Mouse (Mus musculus): ENCODE measurements at regions not wholly inside any gene's neighbourhood (a gene's known extent, or its start where the extent isn't known, plus 50 kb on each side); places are given as distances from the start of the nearest gene placed in this dataset.

GRCm38 (mm10) chr3:136383282-136383681 is 57.4 kb upstream of the Bank1 start:
- Histone ChIP-seq H3K27me3 (ENCODE audit: control insufficient read depth, insufficient read depth, insufficient read length) (no peaks in the 10 kb centered on the region), H3ac (ENCODE audit: control insufficient read depth, insufficient read length) (no peak overlapping the region), H3K36me3 (ENCODE audit: control insufficient read depth, insufficient read depth) (no peaks in the 10 kb centered on the region), H3K4me3 (no peak overlapping the region), H3K79me2 (ENCODE audit: control insufficient read depth, insufficient read depth) (no peaks in the 10 kb centered on the region), H3K4me2 (ENCODE audit: low read depth) (no peak overlapping the region)
- TF ChIP-seq SRF (IDR thresholded peaks at IDR 0.05; ENCODE audit: control insufficient read depth, insufficient read length, low read depth) (no peak), USF1 (IDR thresholded peaks at IDR 0.05; ENCODE audit: low read depth) (no peak), MYOG (IDR thresholded peaks at IDR 0.05; ENCODE audit: control insufficient read depth in 1 of 3, insufficient read depth in 1 of 3, insufficient read length in 2 of 3, low read depth in 2 of 3) (no peak), TCF12 (IDR thresholded peaks at IDR 0.05; ENCODE audit: insufficient read depth, poor library complexity, severe bottlenecking) (no peak), E2F4 (IDR thresholded peaks at IDR 0.05; ENCODE audit: insufficient read depth) (no peak)

- Histone ChIP-seq H3ac (ENCODE audit: control insufficient read depth, insufficient read length) (no peak overlapping the region), H3K4me3 (no peak overlapping the region), H3K79me2 (ENCODE audit: control insufficient read depth, insufficient read depth) (no peaks in the 10 kb centered on the region), H3K36me3 (ENCODE audit: control insufficient read depth, insufficient read depth) (no peaks in the 10 kb centered on the region), H3K27me3 (ENCODE audit: control insufficient read depth, insufficient read depth, insufficient read length) (no peaks in the 10 kb centered on the region), H3K4me2 (ENCODE audit: low read depth) (no peak overlapping the region)
- TF ChIP-seq MYOG (IDR thresholded peaks at IDR 0.05; ENCODE audit: control insufficient read depth in 1 of 3, insufficient read depth in 1 of 3, insufficient read length in 2 of 3, low read depth in 2 of 3) (no peak), MYOD1 (IDR thresholded peaks at IDR 0.05; ENCODE audit: control insufficient read depth in 1 of 3, insufficient read length in 2 of 3, low read depth in 2 of 3) (no peak), SRF (IDR thresholded peaks at IDR 0.05; ENCODE audit: control insufficient read depth, insufficient read length, low read depth) (no peak), POLR2A (IDR thresholded peaks at IDR 0.05; ENCODE audit: insufficient read length, low read depth) (no peak), MAX (IDR thresholded peaks at IDR 0.05; ENCODE audit: low read depth) (no peak), E2F4 (IDR thresholded peaks at IDR 0.05; ENCODE audit: insufficient read depth) (no peak), REST (IDR thresholded peaks at IDR 0.05; ENCODE audit: insufficient read depth, insufficient read length) (no peak), TCF3 (IDR thresholded peaks at IDR 0.05; ENCODE audit: insufficient read length, low read depth) (no peak), CEBPB (IDR thresholded peaks at IDR 0.05; ENCODE audit: insufficient read depth, poor library complexity, severe bottlenecking) (no peak), POLR2AphosphoS2 (IDR thresholded peaks at IDR 0.05; ENCODE audit: insufficient read length, low read depth) (no peak), USF1 (IDR thresholded peaks at IDR 0.05; ENCODE audit: low read depth) (no peak), TCF12 (IDR thresholded peaks at IDR 0.05; ENCODE audit: insufficient read depth, poor library complexity, severe bottlenecking) (no peak)
These were observed 54.8 kb upstream of the Bank1 start for GRCm38 (mm10) chr3:136380644-136381043.

GRCm38 (mm10) chr3:136379741-136380398 is 54.0 kb upstream of the Bank1 start:
- no peak overlapping the region for H3K4me2 ChIP-seq (ENCODE audit: low read depth)
- H3ac ChIP-seq (ENCODE audit: control insufficient read depth, insufficient read length): no peak overlapping the region
- H3K4me3 ChIP-seq: no peak overlapping the region
- no peaks in the 10 kb centered on the region for H3K27me3 ChIP-seq (ENCODE audit: control insufficient read depth, insufficient read depth, insufficient read length)
- no peaks in the 10 kb centered on the region for H3K79me2 ChIP-seq (ENCODE audit: control insufficient read depth, insufficient read depth)
- no peaks in the 10 kb centered on the region for H3K36me3 ChIP-seq (ENCODE audit: control insufficient read depth, insufficient read depth)
- no peak for TF ChIP-seq MYOD1 (IDR thresholded peaks at IDR 0.05; ENCODE audit: control insufficient read depth in 1 of 3, insufficient read length in 2 of 3, low read depth in 2 of 3)
- no peak for TF ChIP-seq POLR2A (IDR thresholded peaks at IDR 0.05; ENCODE audit: insufficient read length, low read depth)
- TF ChIP-seq CEBPB (IDR thresholded peaks at IDR 0.05; ENCODE audit: insufficient read depth, poor library complexity, severe bottlenecking): no peak
- TF ChIP-seq SRF (IDR thresholded peaks at IDR 0.05; ENCODE audit: control insufficient read depth, insufficient read length, low read depth): no peak
- no peak for TF ChIP-seq E2F4 (IDR thresholded peaks at IDR 0.05; ENCODE audit: insufficient read depth)
- no peak for TF ChIP-seq MAX (IDR thresholded peaks at IDR 0.05; ENCODE audit: low read depth)
- no peak for TF ChIP-seq MYOG (IDR thresholded peaks at IDR 0.05; ENCODE audit: control insufficient read depth in 1 of 3, insufficient read depth in 1 of 3, insufficient read length in 2 of 3, low read depth in 2 of 3)
- TF ChIP-seq POLR2AphosphoS2 (IDR thresholded peaks at IDR 0.05; ENCODE audit: insufficient read length, low read depth): no peak
- TF ChIP-seq REST (IDR thresholded peaks at IDR 0.05; ENCODE audit: insufficient read depth, insufficient read length): no peak
- no peak for TF ChIP-seq USF1 (IDR thresholded peaks at IDR 0.05; ENCODE audit: low read depth)

GRCm38 (mm10) chr3:136376893-136377292 is 51.0 kb upstream of the Bank1 start:
- TF ChIP-seq USF1 (IDR thresholded peaks at IDR 0.05; ENCODE audit: low read depth) (no peak), MYOD1 (IDR thresholded peaks at IDR 0.05; ENCODE audit: control insufficient read depth in 1 of 3, insufficient read length in 2 of 3, low read depth in 2 of 3) (peak in 1 of 3 experiments; percentile 31)
- H3K27me3 ChIP-seq (ENCODE audit: control insufficient read depth, insufficient read depth, insufficient read length): no peaks in the 10 kb centered on the region
- no peak overlapping the region for H3ac ChIP-seq (ENCODE audit: control insufficient read depth, insufficient read length)
- no peak overlapping the region for H3K4me3 ChIP-seq
- no peak overlapping the region for H3K4me2 ChIP-seq (ENCODE audit: low read depth)
- H3K36me3 ChIP-seq (ENCODE audit: control insufficient read depth, insufficient read depth): no peaks in the 10 kb centered on the region
- H3K79me2 ChIP-seq (ENCODE audit: control insufficient read depth, insufficient read depth): no peaks in the 10 kb centered on the region
